Mouse (Mus musculus): ENCODE results near the gene Kif26b.

The Kif26b gene

DNA sequence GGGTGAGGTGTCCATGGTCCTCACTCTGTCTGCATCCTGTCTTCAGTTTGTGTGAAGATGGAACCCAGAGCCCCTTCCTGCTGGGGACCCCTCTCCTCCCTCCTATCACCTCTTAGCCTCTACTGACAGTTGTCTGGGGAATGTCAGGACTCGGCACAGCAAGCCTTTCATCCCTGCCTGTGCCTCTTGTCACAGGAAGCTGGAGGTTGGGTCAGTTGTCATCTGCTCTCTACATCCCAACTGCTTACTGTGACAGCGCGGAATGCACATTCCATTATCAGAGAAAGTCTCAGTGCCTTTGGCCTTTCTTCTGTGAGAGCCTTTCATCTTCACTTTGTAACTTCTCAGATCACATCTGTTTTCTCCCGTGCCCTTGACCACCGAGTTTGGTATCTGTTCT is 132.6 kb downstream of the Kif26b start:
- DNase-seq (ENCODE audit: low read depth, low spot score): no peak

DNA sequence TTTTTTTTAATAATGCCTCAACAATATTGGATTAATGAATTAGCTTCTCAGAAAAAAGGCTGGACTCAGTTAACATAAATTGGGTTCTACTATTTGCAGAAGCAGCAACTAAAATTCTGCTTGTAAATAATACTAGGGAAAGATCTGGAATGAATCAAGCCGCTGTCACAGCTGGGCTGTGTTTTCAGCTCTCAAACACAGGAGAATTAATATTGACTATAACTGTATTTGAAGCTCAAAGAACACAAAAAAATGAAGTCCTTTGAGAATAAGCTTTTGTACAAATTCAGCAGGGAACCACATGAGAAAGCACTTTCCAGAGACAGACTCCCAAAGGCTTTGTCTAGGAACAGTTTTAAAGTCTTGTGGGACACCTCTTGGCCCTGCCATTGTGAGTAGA is 134.6 kb downstream of the Kif26b start:
- DNase-seq (ENCODE audit: low read depth, low spot score): no peak

DNA sequence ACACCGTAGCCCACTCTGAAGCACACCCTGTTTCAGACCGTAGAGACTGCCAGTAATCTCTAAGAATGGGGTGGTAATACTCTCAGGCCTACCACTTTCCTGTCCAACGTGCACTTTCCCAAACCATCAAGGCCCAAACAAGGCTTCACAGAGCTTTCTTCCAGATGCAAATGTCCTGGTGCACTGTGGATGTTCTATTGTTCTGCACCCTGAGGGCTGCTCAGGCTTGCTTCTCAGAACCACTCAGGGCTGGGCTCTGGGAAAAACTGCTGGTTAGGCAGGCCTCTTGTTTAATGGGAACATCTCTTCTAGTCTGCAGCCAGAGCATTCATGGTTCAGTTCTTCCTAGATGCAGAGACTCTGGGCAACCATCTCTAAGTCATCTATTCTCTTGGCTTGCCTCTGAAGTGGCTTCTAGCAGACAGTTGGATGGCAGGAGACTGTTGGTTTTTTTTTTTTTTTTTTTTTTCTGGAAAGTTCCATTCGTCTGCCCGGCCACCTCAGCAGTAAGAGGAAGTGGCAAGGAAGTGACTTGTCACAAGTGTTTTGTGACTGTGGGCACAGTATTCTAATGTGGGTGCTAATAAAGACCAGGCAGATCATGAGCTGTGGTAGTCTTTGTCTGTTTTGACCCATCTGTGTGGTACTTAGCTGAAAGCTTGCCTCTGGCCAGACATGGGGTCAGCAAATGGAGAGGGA is 135.5 kb downstream of the Kif26b start:
- no peak for DNase-seq (ENCODE audit: low read depth, low spot score)

DNA sequence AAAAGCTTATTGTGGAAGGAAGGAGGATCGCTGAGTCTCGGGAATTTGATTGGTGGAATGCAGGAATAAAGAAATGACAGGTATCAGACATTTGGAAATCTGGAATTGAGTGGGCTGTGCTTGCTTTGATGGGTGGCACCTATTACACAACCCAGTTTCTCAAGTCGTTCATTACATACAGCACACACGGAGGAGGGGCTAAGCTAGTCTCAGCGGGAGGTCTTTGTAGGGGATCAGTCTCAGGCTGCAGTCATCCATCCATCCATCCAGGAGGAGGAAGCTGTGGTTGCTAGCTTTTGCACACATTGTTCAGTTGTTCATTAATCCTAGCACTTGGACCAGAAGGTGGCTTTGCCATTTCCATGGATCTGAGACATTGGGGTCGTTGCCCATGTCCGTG is 137.6 kb downstream of the Kif26b start:
- no peak for DNase-seq (ENCODE audit: low read depth, low spot score)

DNA sequence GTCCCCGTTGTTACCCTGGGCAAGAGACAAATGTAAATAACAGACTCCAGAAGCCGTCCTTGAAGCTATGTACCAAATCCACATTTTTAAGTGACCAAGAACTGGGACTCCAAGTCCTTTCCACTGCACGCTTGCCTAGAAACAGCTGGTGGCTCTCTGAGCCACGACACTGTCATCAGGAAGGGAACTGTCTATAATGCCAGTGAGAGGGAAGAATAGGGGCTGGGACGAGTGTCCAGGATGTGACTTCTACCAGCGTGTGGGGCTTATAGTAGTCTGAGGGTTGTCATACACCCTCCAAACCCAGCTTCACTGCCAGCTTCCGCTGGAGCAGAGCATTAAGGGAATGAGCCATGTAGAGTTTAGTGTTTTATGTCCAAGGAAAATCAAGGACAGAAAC is 138.9 kb downstream of the Kif26b start:
- DNase-seq (ENCODE audit: low read depth, low spot score): no peak

DNA sequence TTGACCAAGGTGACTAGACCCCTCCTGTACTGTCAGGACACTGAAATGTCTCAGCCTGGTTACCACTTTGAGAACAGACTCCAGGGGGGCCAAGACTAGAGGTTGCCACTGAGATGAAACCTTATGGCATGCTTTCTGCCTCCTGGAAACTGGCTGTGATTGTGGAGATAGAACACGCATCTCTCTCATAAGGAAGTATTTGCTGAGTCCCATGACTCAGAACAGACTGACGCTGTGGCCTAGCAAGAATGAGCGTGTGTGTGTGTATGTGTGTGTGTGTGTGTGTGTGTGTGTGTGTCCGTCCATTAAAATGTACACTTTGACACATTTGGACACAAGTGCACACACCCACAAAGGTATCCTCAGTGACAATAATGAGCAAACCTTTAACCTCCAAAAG is 140.0 kb downstream of the Kif26b start:
- DNase-seq (ENCODE audit: low read depth, low spot score): no peak

DNA sequence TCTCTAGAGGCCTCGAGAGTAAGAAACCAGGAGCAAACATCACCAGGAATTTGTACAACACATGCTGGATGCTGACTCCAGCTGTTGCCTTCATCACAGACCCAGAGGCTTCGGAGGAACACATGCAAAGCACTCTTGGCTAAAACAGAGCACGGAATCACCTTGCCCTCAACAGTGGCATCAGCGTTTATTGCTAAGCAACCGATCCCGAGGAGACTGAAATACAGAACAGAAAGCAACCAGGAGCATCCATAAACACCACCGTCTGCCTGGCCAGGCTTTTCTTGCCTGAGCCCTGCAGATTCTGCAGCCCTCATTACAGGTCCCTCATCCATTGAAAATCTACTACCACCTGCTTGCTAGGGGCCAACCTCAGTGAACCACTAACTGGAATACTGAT is 144.1 kb downstream of the Kif26b start:
- DNase-seq (ENCODE audit: low read depth, low spot score): no peak

DNA sequence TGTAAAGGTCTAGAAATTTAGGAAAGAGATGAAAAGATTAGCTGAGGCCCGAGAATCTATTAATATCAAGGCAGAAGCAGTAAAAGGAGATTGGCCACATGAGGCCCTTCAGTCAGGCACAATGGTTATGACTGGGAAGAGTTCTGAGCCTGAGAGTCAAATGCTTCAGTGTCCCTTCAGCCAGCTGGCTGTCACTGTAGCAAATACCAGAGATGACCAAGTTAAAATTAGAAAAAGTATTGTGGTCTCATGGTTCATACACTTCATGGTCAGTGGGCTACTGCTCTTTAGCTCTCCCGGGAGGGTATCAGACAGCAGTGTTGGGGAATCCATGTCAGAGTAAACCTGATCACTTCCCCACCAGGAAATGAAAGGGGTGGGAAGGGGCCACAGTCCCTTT is 144.6 kb downstream of the Kif26b start:
- DNase-seq (ENCODE audit: low read depth, low spot score): no peak

DNA sequence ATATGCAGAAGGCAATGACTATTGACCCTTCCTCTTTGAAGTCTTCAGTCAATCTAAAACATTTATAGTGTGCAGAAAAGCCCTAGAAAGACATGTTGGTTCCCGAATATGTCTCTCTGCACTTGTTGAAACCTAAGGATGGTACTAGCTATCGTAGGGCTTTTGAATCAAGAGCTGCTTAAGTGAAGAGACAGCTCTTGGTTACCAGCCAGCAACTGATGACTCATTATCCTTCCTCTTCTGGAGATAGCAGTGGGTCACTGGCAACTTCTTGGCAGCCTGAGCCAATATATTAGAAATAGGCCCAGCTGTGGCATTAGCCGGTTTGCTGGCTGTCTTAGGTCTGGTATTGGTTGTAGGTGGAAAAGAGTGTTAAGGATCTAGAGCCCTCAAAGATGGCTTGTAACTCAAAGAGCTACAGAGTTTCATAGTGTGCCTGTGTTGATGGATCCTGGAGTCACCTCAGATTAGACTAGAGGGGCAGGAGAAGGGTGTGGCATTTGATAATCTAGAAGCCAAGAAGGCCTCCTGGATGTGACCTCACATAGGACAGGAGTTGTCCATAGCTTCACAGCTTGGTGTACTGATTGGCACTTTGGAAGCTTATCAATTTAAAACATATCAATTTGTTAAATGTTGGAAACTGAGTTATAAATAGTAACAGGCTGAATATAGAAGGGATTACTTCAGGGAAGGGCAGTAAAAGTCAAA is 146.8 kb downstream of the Kif26b start:
- DNase-seq (ENCODE audit: low read depth, low spot score): no peak

DNA sequence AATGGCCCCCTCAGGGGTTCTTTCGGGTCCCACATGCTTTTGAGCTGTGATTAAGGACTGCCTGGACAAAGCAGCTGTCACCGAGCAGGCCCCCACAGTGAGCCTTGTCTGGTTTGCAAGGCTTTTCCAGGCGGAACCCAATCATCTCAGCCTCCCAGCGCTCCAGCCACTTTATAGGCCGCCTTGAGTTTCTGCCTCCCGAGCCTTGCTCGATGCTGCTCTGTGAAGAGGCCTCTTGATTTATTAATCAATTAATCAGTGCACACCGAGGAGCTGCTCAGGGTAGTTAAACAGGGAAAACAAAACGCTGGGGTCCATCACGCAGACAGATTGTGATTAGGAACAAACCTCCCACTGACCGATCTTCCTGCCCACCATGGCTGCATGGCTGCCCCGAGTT is 148.2 kb downstream of the Kif26b start:
- DNase-seq (ENCODE audit: low read depth, low spot score): no peak

DNA sequence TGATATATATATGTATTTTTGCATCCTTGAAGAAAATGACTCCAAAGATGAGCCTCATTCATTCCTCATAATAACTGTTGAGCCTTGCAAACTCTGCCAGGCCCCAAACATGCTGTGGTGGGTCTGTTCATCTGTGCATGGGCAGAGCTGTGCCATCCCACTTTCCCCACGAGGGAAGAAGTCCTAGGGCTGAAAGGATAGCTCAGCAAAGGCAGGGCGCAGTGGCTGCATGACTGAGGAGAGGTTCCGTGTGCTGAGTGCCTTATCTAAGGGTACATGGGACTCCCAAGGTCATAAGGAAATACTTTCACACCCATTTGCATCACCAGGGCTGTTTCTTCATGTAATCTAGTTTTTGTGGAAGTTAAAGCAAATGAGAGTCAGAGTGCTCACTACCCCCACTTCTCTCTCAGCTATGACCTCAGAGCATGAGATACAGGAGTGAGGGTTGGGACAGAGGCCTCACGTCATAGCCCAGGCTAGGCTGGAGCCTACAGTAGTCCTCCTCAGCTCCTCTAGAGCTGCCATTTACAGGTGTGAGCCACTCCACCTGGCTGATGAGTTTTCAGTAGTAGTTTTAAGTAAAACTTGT is 148.8 kb downstream of the Kif26b start:
- no peak for DNase-seq (ENCODE audit: low read depth, low spot score)

DNA sequence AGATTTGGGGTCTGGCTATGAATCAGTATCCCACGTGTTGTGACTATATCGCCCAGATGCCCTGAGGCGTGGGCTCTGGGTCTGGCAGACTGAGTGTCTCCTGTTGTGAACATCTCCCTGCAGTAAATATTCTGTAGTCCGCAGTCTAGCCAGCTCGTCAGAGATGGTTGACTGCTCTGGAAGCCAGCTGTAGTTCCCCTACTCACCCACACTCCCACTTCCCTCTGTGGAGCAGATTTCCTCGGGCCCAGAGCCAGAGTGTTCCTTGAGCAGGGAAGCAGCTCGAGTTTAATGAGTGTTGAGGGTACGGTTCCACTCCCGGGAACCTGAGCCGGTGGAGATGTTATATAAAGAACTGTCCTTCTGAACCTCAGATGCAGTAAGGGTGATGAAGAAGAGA is 154.7 kb downstream of the Kif26b start:
- DNase-seq (ENCODE audit: low read depth, low spot score): no peak

DNA sequence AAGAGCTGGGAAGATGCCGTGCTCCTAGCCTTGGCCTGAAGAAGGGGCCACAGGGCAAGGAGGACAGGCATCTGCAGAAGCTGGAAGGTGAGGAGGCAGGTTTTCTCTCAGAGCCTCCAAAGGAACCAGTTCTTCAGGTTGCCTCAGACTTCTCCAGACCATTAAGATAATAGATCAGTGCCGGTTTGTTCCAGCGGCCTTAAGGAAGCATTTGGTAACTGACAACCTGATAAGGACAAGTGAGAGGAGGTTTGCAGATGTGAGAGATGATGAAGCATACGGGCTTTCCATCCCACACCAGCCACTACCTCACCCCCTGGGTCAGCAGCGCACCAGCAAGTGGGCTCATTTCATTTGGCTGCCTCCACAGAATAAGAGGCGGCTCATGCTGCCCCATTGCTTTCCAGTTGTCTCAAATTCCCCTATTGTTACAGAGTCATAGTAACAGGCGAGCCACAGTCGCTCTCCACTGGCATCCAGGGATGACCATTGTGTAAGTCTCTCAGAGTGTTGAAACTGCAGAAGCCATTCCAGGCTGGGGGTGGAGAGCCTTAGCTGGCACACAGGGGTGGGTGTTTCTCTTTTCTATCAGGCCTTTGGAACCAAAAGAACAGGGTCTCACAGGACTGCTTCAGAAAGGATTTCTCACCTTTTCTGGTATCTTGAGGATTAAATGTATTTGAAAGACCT is 156.2 kb downstream of the Kif26b start:
- DNase-seq (ENCODE audit: low read depth, low spot score): no peak

DNA sequence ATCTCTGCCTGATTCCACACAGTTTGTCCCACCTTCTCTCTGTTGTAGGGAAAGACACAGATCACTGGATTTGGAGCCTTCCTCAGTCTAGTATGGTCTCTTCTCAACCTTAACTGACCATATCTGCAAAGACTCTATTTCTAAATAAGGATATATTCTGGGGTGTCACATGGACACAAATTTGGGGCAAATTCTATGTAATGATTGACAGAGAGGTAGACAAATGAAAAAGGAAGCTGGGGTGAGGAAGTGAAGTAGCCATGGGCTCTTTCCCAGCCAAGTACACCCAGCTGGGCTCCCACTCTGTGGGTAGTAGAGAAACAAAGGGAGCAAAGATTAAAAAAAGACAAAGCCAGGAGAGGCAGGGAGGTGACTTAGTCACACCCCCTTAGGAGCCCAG is 158.0 kb downstream of the Kif26b start:
- DNase-seq (ENCODE audit: low read depth, low spot score): no peak

DNA sequence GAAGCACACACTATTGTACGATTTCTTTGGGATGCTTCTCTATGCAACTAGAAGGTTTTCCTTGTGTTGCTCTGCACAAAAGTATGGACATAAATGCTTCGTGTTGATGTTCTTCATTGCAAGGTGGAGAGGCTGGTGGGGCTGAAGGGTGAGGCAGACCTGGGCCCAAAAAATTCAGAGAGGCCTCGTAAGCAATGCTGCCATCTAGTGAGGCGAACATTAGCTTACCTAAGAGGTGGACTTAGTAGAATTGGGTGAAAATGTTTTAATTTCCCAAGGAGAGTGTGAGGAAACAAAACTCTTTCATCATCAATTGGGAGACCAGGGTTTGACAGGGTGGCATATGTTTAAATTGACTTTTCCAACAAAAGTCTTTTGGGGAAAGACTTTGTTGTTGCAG is 160.6 kb downstream of the Kif26b start:
- no peak for DNase-seq (ENCODE audit: low read depth, low spot score)

DNA sequence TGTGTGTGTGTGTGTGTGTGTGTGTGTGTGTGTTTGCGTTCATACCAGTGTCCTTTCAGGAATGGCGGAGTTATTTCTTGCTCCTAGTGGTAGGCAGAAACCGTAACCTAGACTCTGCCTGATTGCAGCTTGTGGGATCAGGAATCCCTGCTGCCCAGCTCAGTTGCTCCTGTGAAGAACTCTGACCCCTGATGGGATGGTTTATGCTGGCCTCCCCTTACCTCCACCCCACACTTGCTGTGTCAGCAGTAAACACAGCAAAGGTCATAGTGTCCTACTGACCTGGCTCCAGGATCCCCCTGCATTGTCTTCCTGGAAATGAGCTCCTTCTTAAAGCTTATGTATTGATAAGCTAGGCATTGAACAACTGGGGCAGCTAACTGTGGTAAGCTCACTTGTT is 162.8 kb downstream of the Kif26b start:
- no peak for DNase-seq (ENCODE audit: low read depth, low spot score)

DNA sequence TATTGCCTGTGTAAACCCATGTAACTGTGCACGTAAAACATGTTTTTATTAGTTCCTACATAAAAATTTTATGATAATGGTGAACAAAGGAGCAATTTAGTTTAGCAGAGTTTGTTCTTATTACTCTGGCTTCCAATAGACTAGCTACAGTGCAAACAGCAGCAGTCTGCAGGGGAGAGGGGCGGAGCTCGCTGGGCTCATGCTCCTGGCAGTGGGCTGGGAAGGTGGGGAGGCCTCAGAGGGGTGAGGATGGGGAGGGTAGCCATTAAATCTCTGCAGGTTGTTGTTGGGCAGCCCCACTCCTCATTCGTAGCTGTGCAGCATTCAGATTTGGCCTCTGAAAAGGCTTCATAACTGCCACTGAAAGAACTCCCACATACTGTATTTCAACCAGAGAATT is 171.2 kb downstream of the Kif26b start:
- DNase-seq (ENCODE audit: low read depth, low spot score): no peak

DNA sequence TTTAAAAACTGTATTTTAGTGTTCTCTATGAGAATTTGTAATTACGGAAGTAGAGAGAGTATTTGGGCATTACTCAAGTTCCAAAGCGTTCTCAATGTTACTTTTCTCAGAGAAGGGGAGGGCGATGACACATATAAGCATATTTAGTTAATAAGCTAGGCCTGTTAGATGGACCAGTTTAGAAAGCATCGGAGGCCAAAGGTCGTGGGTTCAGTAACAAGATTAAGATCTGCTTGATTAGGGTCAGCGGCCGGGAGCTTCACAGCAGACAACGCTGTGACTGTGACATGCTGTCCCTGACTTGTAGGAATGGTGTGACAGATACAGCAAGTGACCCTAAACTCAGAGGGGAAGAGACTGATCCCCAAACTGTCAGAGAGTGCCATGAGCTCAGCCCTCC is 174.6 kb downstream of the Kif26b start:
- DNase-seq (ENCODE audit: low read depth, low spot score): no peak

DNA sequence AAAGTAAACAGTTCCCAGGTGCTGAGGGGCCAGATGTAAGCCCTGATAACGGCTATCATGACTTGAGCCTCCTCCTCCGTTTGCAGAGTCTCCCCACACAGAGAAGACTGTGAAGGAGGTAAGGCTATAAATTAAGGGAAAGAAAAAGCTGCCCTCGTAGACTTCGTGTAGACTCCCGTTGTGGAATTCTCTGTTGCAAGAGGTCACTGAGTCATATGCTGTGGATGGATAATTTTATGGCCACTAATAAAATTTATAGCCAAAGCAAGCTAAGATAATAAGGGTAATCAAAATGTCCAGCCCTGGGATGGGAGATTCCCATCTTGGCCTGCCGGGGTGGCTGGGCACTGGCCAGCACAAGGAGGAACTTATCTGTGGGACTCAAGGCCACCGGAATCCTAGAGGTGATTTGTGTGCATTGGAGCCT is 179.0 kb downstream of the Kif26b start:
- DNase-seq (ENCODE audit: low read depth, low spot score): no peak

DNA sequence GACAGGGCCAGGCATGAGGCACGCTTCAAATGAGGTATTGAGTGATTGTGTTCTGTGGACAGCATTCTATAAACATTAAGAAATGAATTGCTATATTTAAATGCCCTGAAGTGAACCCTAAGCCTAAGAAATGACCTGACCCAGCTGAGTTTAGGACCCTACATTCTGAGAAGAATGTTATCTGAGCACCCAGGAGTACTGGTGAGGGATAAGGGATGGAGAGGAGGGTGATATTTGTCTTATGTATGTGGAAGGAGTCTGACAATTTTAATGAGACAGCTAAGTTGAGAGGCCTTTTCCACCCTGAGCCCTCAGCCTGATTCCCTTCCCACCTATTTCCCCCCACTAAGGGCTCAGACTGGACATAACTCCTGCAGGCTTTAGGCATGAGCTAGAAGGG is 179.4 kb downstream of the Kif26b start:
- no peak for DNase-seq (ENCODE audit: low read depth, low spot score)

DNA sequence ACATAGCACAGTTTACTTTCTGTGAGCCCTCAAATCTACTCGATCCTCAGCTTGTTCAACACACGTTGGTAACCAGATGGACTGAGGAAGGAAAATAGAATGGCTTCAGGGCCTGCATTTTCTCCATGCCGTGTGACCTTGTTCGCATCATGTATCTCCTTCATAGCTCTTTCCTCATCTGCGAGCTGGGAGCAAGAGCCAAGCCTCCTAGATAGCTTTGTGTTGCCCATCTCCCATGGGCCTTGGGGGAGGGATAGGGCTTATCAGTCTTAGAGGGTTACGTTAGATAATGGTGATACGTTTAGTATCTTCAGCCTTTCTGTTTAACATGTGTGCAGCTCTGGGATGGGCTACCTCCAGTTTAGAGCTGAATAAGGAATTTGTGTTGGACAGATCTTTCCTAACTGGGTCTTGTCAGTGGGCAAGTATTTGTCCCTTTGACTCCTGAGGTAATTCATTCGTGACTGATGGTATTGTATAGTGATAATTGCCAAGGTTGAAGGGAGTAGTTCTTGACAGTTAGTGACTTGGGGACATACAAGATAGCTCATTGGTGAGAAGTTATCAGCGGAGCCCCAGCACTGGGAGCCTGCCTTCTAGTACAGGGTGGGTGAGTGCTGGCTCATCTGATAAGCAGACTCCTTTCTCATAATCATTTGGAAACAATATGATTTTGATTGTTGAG is 183.4 kb downstream of the Kif26b start:
- DNase-seq (ENCODE audit: low read depth, low spot score): no peak

DNA sequence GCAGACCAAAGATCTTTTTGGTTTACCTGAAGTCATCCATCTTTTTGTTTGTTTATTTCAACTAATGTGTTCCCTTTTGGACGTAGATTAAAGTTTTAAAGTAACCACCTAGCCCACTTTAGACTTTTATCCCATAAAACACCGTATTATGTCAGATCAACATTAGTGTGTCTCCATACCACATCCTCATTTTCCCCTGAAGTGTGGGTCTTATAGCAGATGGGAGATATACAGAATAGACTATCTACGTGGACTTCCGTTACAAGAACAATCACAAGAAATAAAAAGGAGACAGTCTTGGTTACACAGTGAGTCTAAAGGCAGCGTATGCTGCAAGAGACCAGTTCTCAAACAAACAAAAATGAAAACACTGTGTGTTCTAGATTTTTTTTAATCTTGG is 185.3 kb downstream of the Kif26b start:
- no peak for DNase-seq (ENCODE audit: low read depth, low spot score)
